16 mouse cellular contexts compared by ENCODE assay signal in genomic region chr7:122528646-122529045, GRCm38 (mm10).
"Had no signal": no experiment of that assay in that cellular context is flagged by ENCODE, and none has a peak within 500 bp of the region (broad histone marks: within the 10 kb centered on the region; RNA-seq: fewer than 3 reads in every experiment).

No protein-coding gene starts in this region.

- H3K4me1 ChIP-seq: neural tube, embryonic 13.5 days; neural tube, embryonic 15.5 days; stomach, embryonic 15.5 days had no signal

- H3K4me3 ChIP-seq: neural tube, embryonic 13.5 days; neural tube, embryonic 15.5 days; stomach, embryonic 15.5 days had no signal

- DNase-seq: retina, postnatal 1 day; right cerebral cortex, adult 18-20 months; right cerebral cortex, postnatal 14 days; right cerebral cortex, postnatal 25 days; right cerebral cortex, postnatal 4 days; spleen, adult 18-20 months; thymus, adult 18-20 months; thymus, adult 2 months; thymus, postnatal 14 days; thymus, postnatal 25 days; thymus, postnatal 36 days; thymus, postnatal 4 days had no signal

- H3K36me3 ChIP-seq: neural tube, embryonic 13.5 days; stomach, embryonic 15.5 days had no signal

- H3K27me3 ChIP-seq: neural tube, embryonic 13.5 days; neural tube, embryonic 15.5 days; stomach, embryonic 15.5 days had no signal

- H3K9me3 ChIP-seq: neural tube, embryonic 13.5 days; neural tube, embryonic 15.5 days; stomach, embryonic 15.5 days had no signal

- H3K9ac ChIP-seq: neural tube, embryonic 13.5 days; neural tube, embryonic 15.5 days; stomach, embryonic 15.5 days had no signal

- H3K27ac ChIP-seq: neural tube, embryonic 13.5 days; neural tube, embryonic 15.5 days; stomach, embryonic 15.5 days; stomach, postnatal 0 days had no signal

- H3K4me2 ChIP-seq: neural tube, embryonic 13.5 days; neural tube, embryonic 15.5 days; stomach, embryonic 15.5 days had no signal
